Mouse (Mus musculus): ENCODE results near the gene Cfap61. TPM values are rescaled to one million over a fixed set of nuclear protein-coding genes. Genes with fewer than 3 reads are reported as not detected.

Gene Cfap61
- polyA plus RNA-seq, 1 experiment from 2014 or later = 1.7 TPM

DNA sequence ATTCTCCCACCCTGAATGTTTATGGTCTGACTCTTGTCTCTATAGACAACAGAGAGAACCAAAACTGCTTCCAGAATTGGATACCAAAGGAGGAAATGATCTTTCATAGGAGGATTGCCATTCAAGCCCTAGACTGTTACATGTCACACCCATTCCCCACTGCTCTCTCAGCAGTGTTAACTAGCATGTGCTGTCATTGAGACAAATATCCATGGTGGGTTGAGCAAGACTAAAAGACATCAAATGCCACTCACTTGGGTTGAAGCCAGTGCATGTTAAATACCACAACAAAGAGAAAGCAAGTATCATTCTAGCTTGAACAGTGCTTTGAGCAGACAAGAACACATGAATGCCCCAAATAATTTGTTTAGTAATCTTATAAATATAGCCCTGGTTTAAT lies 328.4 kb downstream of the Cfap61 start:
- no peak overlapping the region for H3K4me2 ChIP-seq (replicated peaks)
- no peaks in the 10 kb centered on the region for H3K9me3 ChIP-seq
- H3K36me3 ChIP-seq = no peaks in the 10 kb centered on the region
- peaks cover 17% of the 10 kb centered on the region for H3K27me3 ChIP-seq
- peaks cover 46% of the 10 kb centered on the region for H3K4me1 ChIP-seq (replicated peaks)
- H3K4me3 ChIP-seq (replicated peaks) = no peak overlapping the region
- H3K9ac ChIP-seq (replicated peaks) = no peak overlapping the region
- peak overlapping the region; percentile 64; the same call in 1 of the 2 replicates for H3K27ac ChIP-seq
- no peak for ATAC-seq

Other genes with a start within 250 kb of the Cfap61 start
- gene Naa20, start 32.7 kb upstream of the Cfap61 start, polyA plus RNA-seq (2015; fragmentation: Nextera tagmentation; extraction: Ambion mirVana) = 119 and 126 TPM in 2 replicates
- gene Crnkl1, start 230 bp downstream of the Cfap61 start, polyA plus RNA-seq (2015; fragmentation: Nextera tagmentation; extraction: Ambion mirVana) = 33.5 and 35.6 TPM in 2 replicates